Mouse (Mus musculus) adrenal gland, adult 18-20 months (tissue): ENCODE measurements around the gene Spef2. TPM values are rescaled to one million over a fixed set of nuclear protein-coding genes. Genes with fewer than 3 reads are reported as not detected.
"Not testable (repeated sequence)": the region's sequence is repeated elsewhere in the genome, so short reads cannot be mapped to it uniquely, and the experiment has no call there.

ENCODE experiments used
- DNase-seq, 2 experiments: peaks; one replicate each; pipeline ENCODE4 v3.0.0; 2021 to 2022; ENCODE audit warnings: low spot score in 2 of 2
- total RNA-seq, 2 experiments: library from RNA; stranded (reverse); gene quantifications; 1 replicate in 1 of 2; 2 replicates in 1 of 2; pipeline ENCODE4 v1.2.3; 2021

Gene Spef2
- total RNA-seq, 2 experiments from 2014 or later: 0.23 to 0.35 TPM

- DNase-seq: no peak
Observed at GRCm38 (mm10) chr15:9564156-9564555, 184.5 kb downstream of the Spef2 start.

GRCm38 (mm10) chr15:9557264-9557663, 191.4 kb downstream of the Spef2 start:
- DNase-seq: not testable (repeated sequence)

GRCm38 (mm10) chr15:9548951-9549350, 199.7 kb downstream of the Spef2 start:
- DNase-seq: no peak

GRCm38 (mm10) chr15:9535200-9535599, 213.5 kb downstream of the Spef2 start:
- DNase-seq: no peak

- DNase-seq: no peak
Observed at GRCm38 (mm10) chr15:9533356-9533902, 215.2 kb downstream of the Spef2 start.

- DNase-seq: no peak
Observed at GRCm38 (mm10) chr15:9530076-9530475, 218.6 kb downstream of the Spef2 start, which contains the start of gene Il7r. Gene Il7r, minus strand, starts transcription at chr15:9530176.

GRCm38 (mm10) chr15:9529646-9530045, 219.0 kb downstream of the Spef2 start:
- no peak for DNase-seq

Other genes starting within 250 kb of the Spef2 start
- 1 to 10 TPM in 1 of 2 experiments, under 1 TPM in 1; 0.60 to 1.4 TPM for gene Il7r, start 218.7 kb downstream of the Spef2 start, total RNA-seq